Mouse (Mus musculus) layer of hippocampus, adult 9-10 months (tissue): ENCODE data around the gene Kdm5a.

Experiments
- DNase-seq: peaks from one replicate; pipeline ENCODE4 v3.0.0; 2022; ENCODE audit warnings: low spot score

Kdm5a gene

DNA sequence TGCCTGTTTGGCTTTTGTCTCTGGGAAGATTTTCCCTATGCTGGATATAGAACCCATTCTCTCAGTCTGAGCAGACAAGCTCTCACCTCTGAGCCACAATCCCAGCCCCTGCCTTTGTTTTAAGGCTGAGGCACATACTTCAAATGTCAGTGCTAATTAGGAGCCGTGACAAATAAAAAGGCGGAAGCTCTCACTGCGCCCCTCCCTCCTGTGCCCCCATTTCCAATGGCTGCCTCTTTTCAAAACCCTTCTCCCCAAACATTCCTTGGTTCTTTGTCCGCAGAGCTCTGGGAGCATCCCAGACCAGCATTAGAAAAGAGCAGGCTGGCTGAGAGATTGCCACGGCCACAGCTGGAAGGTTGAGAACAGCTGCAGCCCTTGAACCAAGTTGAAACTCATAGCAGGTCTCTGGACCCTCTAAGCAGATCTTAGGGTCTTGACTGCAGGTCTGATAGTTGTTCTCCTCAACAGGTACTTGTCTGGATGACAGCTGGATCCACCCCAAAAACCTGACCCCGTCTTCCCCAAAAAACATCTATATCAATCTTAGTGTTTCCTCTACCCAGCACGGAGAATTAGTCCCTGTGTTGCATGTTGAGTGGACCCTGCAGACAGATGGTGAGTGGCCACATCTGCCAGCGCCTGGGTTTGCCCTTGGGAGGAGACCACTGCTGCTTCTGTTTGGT, 108.7 kb downstream of the Kdm5a start:
- DNase-seq, result no peak

DNA sequence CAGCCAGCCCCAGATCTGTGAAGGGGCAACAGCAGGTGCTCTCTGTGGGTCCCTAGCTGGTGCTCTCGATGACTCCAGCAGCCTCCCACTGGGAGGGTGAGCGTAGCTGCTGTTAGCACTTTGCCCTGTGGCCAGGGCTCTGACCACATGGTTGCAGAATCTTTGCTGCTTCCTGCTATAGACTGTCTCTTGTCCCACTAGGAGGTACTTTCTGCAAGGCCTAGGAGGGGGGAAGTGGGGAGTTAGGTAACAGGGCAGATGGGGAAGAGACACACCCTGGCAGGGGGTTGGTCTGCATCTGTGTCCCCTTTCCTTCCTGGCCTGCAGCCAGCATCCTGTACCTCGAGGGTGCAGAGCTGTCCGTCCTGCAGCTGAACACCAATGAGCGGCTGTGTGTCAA, 109.5 kb downstream of the Kdm5a start:
- no peak for DNase-seq

DNA sequence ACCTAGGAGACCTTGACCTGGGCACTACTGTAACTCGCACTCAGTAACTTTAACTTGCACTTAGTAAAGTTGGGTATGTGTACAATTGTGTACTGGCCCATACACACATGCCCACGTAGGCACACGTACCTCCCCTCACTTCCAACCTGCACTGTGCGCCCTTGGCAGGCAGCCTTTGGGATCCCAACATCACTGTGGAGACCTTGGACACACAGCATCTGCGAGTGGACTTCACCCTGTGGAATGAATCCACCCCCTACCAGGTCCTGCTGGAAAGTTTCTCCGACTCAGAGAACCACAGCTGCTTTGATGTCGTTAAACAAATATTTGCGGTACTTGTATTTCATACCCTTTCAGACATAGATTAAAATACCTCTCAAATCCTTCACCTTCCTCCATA, 111.4 kb downstream of the Kdm5a start:
- DNase-seq, result no peak

DNA sequence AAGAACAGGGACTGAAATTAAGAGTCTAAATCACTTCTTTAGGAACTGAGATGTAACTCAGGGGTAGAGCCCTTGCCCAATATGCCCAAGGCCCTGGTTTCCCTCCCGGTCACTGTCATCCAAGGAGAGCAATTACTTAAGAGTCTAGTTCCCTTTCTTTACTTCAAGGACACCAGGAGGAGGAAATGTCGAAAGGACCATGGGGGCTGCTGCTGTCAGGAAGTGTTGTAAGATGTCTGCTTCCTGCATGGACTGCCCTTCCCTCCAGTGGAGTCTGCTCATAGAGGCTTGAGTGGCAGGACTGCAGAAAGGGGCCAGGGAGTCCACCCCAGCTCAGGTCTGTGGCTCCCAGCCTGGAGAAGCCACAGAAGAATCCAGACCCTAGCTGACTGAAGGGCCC, 115.4 kb downstream of the Kdm5a start:
- no peak for DNase-seq

DNA sequence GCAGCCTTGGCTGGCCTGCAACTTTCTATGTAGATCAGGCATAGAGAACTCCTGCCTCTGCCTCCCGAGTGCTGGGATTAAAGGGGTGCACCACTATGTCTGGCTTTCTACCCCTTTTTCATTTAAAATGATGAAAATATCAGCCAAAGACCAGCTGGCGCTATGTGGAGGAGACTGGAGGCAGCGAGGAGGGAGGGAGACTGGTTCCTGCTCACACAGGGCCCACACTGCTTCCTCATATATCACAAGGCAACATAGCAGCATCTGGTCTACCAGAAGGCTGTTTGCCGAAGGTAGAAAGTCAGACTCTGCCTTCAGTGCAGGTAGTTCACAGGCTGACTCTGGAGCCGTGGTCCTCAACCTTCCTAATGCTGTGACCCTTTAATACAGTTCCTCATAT, 116.4 kb downstream of the Kdm5a start:
- DNase-seq, result no peak

DNA sequence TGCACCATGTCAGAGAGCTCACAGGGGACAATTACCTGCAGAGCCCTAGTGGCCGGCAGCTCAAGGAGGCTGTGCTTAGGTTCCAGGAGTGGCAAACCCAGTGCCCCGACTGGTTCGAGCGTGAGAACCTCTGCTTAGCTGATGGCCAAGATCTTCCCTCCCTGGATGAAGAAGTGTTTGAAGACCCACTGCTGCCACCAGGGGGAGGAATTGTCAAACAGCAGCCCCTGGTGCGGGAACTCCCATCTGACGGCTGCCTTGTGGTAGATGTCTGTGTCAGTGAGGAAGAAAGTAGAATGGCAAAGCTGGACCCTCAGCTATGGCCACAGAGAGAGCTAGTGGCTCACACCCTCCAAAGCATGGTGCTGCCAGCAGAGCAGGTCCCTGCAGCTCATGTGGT, 117.6 kb downstream of the Kdm5a start:
- no peak for DNase-seq

DNA sequence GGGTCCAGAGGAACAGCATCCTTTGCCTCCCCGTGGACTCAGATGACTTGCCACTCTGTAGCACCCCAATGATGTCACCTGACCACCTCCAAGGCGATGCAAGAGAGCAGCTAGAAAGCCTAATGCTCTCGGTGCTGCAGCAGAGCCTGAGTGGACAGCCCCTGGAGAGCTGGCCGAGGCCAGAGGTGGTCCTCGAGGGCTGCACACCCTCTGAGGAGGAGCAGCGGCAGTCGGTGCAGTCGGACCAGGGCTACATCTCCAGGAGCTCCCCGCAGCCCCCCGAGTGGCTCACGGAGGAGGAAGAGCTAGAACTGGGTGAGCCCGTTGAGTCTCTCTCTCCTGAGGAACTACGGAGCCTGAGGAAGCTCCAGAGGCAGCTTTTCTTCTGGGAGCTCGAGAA, 118.1 kb downstream of the Kdm5a start:
- no peak for DNase-seq

DNA sequence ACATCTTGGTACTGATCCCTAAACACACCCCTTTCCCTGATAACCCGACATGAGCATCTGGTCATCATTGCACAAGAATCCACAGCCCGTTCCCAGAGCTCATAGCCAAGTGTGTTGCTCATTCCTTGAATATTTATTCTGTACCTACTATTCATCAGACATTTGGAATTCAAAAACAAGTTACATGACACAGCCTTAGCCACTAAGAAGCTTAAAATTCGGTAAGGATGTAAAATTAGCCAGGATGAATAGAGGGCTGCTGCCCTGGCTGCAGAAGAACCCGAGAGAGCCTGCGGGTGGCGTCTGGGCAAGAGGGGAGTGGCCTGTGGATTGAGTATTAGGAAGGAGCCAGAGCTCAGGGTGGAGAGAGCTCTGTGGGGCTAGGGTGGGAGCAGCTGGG, 118.8 kb downstream of the Kdm5a start:
- DNase-seq, result no peak

DNA sequence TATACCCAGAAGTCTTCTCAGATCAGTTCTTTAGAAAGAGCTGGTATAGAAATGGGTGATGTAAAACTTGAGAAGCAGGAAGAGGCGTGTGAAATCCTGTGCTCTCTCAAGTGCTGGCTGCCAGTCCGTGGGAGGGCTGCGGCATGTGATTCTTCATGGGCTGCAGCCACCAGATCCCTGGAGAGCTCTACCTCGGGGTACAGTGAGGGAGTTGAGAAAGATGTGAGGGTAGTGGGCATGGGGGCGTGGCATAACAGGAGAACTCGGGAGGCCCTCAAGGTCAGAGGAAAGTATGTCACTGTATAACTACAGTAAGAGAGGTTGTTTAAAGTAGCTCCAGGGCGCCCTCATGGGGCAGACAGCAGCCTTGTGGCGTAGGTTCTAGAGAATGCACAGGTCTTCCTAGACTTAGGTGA, 119.3 kb downstream of the Kdm5a start:
- peak; percentile 66 for DNase-seq

DNA sequence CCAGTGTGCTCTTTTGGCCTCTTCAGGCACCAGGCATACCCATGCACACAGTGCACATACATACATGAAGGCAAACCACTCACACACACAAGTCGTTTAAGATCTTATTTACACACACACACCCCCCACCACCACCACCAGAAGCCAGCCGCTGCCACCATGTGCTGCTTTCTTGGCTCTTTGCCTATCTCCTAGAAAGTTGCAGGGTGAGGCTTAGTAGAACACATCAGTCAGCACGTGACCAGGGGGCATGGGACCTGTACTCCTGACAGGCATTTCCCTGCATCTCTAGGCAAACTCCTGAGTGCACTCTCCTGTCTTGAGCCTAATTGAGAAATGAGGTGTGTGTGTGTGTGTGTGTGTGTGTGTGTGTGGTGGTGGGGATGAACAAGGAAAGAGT, 121.1 kb downstream of the Kdm5a start:
- no peak for DNase-seq

DNA sequence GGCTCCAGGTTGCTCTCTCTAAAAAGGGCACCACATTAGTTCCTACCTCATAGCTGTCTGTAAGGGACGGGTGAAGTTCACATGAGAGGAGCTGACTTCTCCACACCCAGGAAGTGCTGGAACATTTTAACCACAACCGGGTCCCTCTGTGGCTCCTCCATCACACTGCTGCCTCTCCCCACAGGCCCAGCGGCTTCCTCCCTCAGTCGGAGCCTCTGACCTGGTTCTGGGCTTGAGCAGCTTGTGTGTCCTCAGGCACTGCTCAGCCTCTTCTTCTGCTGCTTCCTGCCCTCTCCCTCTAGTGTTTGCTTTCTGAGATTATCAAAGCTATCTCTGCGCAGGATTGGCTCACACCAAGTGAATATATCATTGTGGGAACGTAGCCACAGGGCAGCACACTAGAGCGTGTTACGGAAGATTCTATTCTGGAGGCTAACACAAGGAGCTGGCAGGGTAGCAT, 122.2 kb downstream of the Kdm5a start:
- no peak for DNase-seq

DNA sequence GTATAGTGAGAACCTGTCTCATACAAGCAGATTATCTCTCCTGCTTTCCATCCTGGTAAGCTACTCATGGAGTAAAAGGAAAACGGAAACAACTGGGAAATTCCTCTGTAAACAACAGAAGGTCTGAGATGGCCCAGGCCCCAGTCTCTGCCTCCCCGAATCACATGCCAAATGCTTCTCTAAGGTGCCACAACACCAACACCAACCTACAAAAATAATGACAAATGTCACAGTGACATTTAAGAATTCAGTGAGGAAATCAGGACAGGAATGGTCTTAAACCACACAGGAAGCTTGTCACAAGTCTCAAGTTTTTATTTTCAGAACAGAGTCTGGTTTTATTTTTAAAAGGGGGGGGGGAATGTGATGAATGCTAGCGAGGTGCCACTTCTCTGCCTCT, 124.7 kb downstream of the Kdm5a start:
- DNase-seq, result no peak

DNA sequence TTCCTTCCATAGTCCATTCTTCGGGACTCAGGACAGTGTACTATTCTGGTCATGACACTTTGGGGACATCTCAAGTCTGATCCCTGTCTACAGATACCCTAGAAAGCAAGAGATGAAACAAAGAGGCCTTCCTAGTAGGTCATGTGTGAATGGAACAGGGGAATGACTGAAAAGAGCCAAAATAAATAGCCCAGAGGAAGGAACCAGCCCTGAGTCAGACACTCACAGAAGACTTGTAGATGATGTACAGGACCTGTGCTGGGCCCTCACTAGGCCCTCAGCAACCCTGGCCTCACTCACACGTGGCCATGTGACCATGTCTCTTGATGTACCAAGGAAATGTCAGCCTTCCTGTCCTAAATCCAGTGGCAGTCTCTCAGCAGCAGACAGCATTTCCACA, 125.5 kb downstream of the Kdm5a start:
- no peak for DNase-seq

DNA sequence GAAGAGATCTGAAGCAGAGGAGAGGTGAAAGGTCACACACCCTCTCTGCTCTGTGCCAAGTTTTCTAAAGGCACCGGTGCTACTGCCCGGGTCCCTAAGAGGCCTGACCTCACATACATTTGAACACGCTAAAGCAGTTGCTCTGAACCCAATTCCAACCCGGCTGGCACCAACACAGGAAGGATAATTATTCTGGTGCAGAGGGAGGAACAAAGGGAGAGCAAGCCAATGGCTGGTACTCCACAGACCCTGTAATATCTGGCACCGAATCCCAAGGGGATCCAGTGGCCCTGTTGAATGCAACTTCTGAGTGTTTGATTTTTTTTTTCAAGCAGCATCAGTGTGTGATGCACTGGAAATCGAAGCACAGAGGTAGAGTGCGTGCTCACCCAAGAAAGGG, 127.1 kb downstream of the Kdm5a start:
- DNase-seq, result no peak

DNA sequence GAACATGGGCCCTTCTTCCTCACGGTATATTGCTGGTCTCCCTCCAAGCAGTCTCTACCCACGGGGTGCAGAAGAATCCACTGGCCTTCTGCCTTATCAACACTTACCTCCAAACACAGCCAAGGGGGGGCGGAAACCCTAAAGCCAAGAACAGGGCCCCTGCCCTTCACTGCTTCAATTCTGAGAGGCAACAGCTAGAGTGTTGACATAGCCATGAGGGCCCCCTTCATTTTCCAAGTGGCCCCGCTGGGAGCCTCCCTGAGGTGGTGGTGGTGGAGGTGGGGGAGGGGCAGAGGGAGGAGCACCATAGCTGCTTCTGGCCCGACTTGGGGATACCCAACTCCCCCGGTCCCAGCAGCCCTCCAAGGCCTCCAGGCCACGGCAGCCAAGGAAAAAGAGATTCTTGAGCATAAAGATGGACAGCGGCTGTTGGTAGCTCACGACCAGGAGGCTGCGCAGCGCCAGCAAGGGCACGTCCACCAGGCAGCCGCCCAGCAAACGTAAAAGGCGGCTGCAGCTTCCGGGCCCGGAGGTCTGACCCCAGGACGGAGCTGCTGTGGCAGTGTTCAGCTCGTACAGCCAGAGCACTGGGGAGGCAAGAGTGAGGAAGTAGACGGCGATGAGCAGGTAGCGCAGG, 128.1 kb downstream of the Kdm5a start:
- no peak for DNase-seq

DNA sequence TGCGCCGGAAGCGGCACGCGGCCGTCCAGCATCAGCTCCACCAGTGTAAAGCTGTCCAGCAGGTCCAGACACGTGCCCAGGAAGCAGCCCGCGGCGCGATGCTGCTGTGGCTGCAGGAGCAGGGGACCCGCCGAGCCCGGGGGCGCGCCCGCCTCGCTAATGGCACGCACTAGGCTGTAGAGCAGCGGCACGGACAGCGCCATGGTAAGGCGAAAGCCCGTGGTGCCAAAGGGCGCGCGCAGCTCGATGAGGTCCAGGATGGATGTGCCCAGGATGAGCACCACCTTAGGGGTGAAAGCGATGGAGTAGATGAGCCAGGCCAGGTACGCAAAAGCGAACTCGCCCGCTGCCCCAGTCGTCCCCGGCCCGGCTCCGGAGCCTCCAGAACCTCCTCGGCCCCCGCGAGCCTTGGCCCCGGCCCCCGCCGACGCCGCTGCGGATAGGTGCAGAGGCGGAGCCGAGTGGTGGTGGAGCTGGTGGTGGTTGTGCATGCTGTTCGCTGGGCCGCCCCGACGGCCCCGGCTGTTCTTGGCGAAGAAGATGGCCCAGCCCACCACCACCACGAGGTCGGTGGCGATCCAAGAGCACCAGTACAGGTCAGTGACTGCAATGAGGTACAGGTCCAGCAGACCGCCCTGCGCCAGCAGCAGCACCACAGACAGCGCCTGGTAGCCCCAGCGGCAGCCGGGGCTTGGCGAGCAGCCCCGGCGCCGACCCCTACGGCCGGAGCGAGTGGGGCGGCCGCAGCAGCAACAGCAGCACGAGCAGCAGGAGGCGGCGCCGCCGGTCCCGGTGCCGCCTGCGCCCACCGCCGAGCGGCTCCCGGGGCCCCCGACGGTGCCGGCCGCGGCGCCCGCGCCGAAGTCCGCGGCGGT, 128.8 kb downstream of the Kdm5a start:
- no peak for DNase-seq

DNA sequence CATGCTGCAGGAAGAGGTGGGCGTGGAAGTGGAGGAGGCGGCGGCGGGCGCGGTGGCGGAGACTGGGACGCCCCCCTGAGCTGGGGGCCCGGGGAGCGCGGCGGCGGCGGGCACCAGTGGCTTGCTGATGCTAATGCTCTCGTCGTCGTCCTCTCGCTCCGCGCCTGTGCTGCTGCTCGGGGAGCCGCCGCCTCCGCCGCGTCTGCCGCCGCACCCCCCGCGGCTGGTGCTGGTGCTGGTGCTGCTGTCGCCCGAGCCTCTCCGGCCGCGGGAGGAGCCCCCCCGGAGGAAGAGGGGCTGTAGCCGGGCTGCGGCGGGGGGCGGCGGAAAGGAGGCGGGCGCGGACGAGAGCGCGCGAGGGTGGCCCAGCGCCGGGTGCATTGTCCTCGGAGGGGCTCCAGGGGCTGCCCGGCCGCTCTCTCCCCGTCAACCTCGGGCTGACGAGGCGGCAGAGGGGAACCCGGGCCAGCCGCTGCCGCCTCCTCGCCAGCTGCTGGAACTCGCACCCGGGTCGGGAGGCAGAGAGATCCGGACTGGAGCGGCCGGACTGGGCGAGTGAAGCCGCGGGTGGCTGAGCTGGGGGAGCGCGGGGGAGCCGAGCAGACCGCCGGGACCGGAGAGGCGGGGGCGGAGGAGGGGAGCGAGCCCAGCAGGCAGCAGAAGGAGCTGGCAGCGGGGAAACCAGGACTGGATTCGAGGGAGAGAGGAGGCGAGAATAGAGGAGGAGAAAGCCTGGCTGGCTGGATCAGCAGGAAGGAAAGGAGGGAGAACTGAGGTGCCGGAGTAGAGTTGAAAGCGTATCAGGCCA, 129.7 kb downstream of the Kdm5a start, which contains the start of gene Tmem121b:
Gene Tmem121b (minus strand): TSS at position 434 of the 808 bp plus-strand sequence.
- no peak for DNase-seq
